Mouse (Mus musculus): ENCODE results near the gene Hs6st2. TPM values are rescaled to one million over a fixed set of nuclear protein-coding genes. Genes with fewer than 3 reads are reported as not detected.

The Hs6st2 gene
- total RNA-seq, 4 experiments from 2014 or later: 25.2 to 31.8 (median 27.3) TPM

- DNase-seq (ENCODE audit: low spot score in 2 of 2): peak in 1 of 2 experiments; percentile 13
These were observed 309.0 kb downstream of the Hs6st2 start for GRCm38 (mm10) chrX:51372477-51373239.

- no peak for DNase-seq (ENCODE audit: low spot score in 2 of 2)
These were observed 332.0 kb downstream of the Hs6st2 start for GRCm38 (mm10) chrX:51349682-51350081.

- no peak for DNase-seq (ENCODE audit: low spot score in 2 of 2)
These were observed 338.1 kb downstream of the Hs6st2 start for GRCm38 (mm10) chrX:51343595-51343994.

Other genes starting within 250 kb of the Hs6st2 start
- gene Usp26, start 119.4 kb upstream of the Hs6st2 start, total RNA-seq (2022): not detected